Mouse (Mus musculus) heart, adult 8-10 months (tissue): ENCODE results near the gene Rab13. TPM values are rescaled to one million over a fixed set of nuclear protein-coding genes. Genes with fewer than 3 reads are reported as not detected.
"Not testable (repeated sequence)": the region's sequence is repeated elsewhere in the genome, so short reads cannot be mapped to it uniquely, and the experiment has no call there.

ENCODE experiments used
- DNase-seq: peaks from one replicate; pipeline ENCODE4 v3.0.0; 2022; ENCODE audit warnings: low spot score
- total RNA-seq, 4 experiments: library from RNA; stranded (reverse); gene quantifications; 2 replicates each; pipeline ENCODE4 v1.2.4; 2022

Gene Rab13
- total RNA-seq, 4 experiments from 2014 or later, result 3.1 to 5.6 (median 4.4) TPM

- DNase-seq, result no peak
These were observed 10.8 kb downstream of the Rab13 start for GRCm38 (mm10) chr3:90224331-90224730.

- no peak for DNase-seq
These were observed 17.6 kb downstream of the Rab13 start for GRCm38 (mm10) chr3:90231075-90231474.

GRCm38 (mm10) chr3:90231507-90232333 lies 18.2 kb downstream of the Rab13 start, which contains the start of gene Jtb:
Gene Jtb (plus strand): TSS chr3:90231597.
- peak; percentile 95 for DNase-seq

GRCm38 (mm10) chr3:90241251-90241650 lies 27.8 kb downstream of the Rab13 start:
- DNase-seq, result no peak

- DNase-seq, result no peak
These were observed 28.3 kb downstream of the Rab13 start for GRCm38 (mm10) chr3:90241669-90242358.

- peak; percentile 32 for DNase-seq
These were observed 29.7 kb downstream of the Rab13 start, which contains the start of gene Creb3l4 for GRCm38 (mm10) chr3:90242984-90243775. Gene Creb3l4 (minus strand): TSS chr3:90243512.

GRCm38 (mm10) chr3:90245406-90245805 lies 31.9 kb downstream of the Rab13 start:
- DNase-seq, result no peak

GRCm38 (mm10) chr3:90247630-90247959 lies 34.1 kb downstream of the Rab13 start:
- DNase-seq, result no peak

- DNase-seq, result peak; percentile 96
These were observed 34.7 kb downstream of the Rab13 start, which contains the start of gene Slc39a1 for GRCm38 (mm10) chr3:90247960-90248745. Gene Slc39a1 (plus strand): TSS chr3:90248172.

GRCm38 (mm10) chr3:90248746-90249100 lies 35.2 kb downstream of the Rab13 start:
- DNase-seq, result peak; percentile 55

- DNase-seq, result no peak
These were observed 37.3 kb downstream of the Rab13 start for GRCm38 (mm10) chr3:90250791-90251190.

- not testable (repeated sequence) for DNase-seq
These were observed 38.3 kb downstream of the Rab13 start for GRCm38 (mm10) chr3:90251731-90252226.

GRCm38 (mm10) chr3:90252659-90253058 lies 39.2 kb downstream of the Rab13 start:
- not testable (repeated sequence) for DNase-seq

GRCm38 (mm10) chr3:90253174-90253573 lies 39.7 kb downstream of the Rab13 start:
- DNase-seq, result not testable (repeated sequence)

GRCm38 (mm10) chr3:90253653-90254418 lies 40.3 kb downstream of the Rab13 start, which contains the start of gene Crtc2:
Gene Crtc2 (plus strand): TSS chr3:90254163.
- DNase-seq, result peak; percentile 98

- no peak for DNase-seq
These were observed 41.1 kb downstream of the Rab13 start for GRCm38 (mm10) chr3:90254419-90255193.

- no peak for DNase-seq
These were observed 41.7 kb downstream of the Rab13 start for GRCm38 (mm10) chr3:90255194-90255565.

- DNase-seq, result no peak
These were observed 42.4 kb downstream of the Rab13 start for GRCm38 (mm10) chr3:90255784-90256353.
